Mouse (Mus musculus): ENCODE measurements around the gene Plekhg6. TPM values are rescaled to one million over a fixed set of nuclear protein-coding genes. Genes with fewer than 3 reads are reported as not detected.

Gene Plekhg6
- total RNA-seq, 2 experiments from 2014 or later: not detected

GRCm38 (mm10) chr6:125330626-125331326, 49.8 kb downstream of the Plekhg6 start:
- peak; percentile 62 to 78 for DNase-seq (ENCODE audit: low spot score in 2 of 2)

DNA sequence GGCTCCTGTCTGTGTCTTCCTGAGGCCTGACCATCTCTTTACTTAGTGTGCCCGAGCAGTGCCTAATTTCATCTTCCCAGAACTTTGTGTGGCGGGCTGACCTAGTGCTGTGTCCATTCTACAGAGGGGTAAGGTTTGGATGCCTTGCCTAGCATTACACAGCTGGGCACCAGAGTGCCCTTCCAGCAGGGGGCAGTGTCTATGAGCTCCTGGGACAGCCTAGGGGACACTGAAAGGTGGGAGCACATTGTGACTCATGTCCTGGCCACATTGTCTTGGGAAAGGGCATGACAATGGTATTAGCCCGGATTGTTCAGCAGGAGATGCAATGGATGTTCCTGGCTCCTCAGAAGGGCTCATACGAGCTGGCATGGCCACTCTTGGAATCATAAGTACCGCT, 52.4 kb downstream of the Plekhg6 start:
- no peak for DNase-seq (ENCODE audit: low spot score in 2 of 2)

- DNase-seq (ENCODE audit: low spot score in 2 of 2): no peak
These were observed 55.3 kb downstream of the Plekhg6 start for GRCm38 (mm10) chr6:125325337-125325736.

GRCm38 (mm10) chr6:125323547-125323946, 57.0 kb downstream of the Plekhg6 start:
- DNase-seq (ENCODE audit: low spot score in 2 of 2): no peak

- peak in 1 of 2 experiments; percentile 15 for DNase-seq (ENCODE audit: low spot score in 2 of 2)
These were observed 57.8 kb downstream of the Plekhg6 start for GRCm38 (mm10) chr6:125322794-125323193.

GRCm38 (mm10) chr6:125321114-125321855, 59.3 kb downstream of the Plekhg6 start:
- DNase-seq (ENCODE audit: low spot score in 2 of 2): no peak

GRCm38 (mm10) chr6:125320323-125320722, 60.3 kb downstream of the Plekhg6 start, which contains the start of gene Scnn1a:
Gene Scnn1a (plus strand): TSS chr6:125320659.
- DNase-seq (ENCODE audit: low spot score in 2 of 2): no peak

GRCm38 (mm10) chr6:125319919-125320296, 60.7 kb downstream of the Plekhg6 start:
- no peak for DNase-seq (ENCODE audit: low spot score in 2 of 2)

GRCm38 (mm10) chr6:125318981-125319918, 61.3 kb downstream of the Plekhg6 start:
- DNase-seq (ENCODE audit: low spot score in 2 of 2): no peak

DNA sequence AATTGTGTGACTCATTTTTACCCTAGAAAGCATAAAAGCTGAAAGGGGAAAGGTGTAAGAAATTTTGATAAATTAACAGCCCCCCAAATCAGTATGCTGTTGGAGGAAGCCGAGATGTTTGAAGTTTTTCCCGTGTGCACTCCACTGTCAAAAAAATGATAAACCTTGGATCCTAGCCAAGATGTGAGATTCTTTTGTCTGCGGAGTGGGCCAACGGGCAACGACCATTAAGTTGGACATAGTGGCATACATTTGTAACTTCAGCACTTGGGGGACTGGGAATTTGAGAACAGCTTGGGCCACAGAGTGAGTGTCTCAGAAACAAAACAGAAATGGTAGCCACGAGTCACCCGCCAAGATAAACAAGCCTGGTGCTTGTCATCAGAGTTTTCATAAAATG, 63.5 kb downstream of the Plekhg6 start:
- DNase-seq (ENCODE audit: low spot score in 2 of 2): no peak

DNA sequence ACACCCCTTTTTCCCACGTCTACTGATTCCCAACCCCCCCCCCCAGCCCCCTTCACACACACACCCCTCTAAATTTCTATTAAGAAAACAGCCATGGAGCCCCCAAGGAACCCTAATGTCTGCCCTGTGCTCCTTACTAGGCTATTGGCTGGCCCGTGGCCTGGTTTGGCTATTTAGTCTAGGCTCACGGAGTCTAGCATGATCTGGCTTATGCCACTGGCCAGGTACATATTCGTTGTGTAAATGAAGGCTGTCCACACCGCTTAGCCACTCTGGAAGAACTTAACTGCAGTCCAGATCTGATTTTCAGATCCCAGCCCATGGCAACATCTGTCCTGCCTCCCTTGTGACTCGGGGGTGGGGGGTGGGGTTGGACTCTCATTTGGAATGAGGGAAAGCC, 65.8 kb downstream of the Plekhg6 start:
- no peak for DNase-seq (ENCODE audit: low spot score in 2 of 2)

GRCm38 (mm10) chr6:125314231-125314563, 66.4 kb downstream of the Plekhg6 start:
- no peak for DNase-seq (ENCODE audit: low spot score in 2 of 2)

GRCm38 (mm10) chr6:125313546-125314230, 66.9 kb downstream of the Plekhg6 start, which contains the start of gene Ltbr:
Gene Ltbr (minus strand): TSS chr6:125313885.
- peak; percentile 32 to 39 for DNase-seq (ENCODE audit: low spot score in 2 of 2)

Other genes starting within 250 kb of the Plekhg6 start
- gene Nop2, start 248.9 kb downstream of the Plekhg6 start, total RNA-seq (2021): 10 to 100 TPM; 29.2 to 30.5 TPM
- 10 to 100 TPM; 64.7 to 73.2 TPM for gene Iffo1, start 235.6 kb downstream of the Plekhg6 start, total RNA-seq (2021)
- 1,000 to 10,000 TPM; 2,098 to 2,176 TPM for gene Gapdh, start 214.3 kb downstream of the Plekhg6 start, total RNA-seq (2021)
- 10 to 100 TPM; 26.8 to 29.8 TPM for gene Ncapd2, start 189.1 kb downstream of the Plekhg6 start, total RNA-seq (2021)
- gene Mrpl51, start 189.0 kb downstream of the Plekhg6 start, total RNA-seq (2021): 10 to 100 TPM; 67.7 to 74.4 TPM
- 10 to 100 TPM; 49.3 to 62.7 TPM for gene Vamp1, start 165.2 kb downstream of the Plekhg6 start, total RNA-seq (2021)
- gene Tapbpl, start 148.9 kb downstream of the Plekhg6 start, total RNA-seq (2021): 1 to 10 TPM; 2.9 to 3.1 TPM
- not detected for gene Cd27, start 143.8 kb downstream of the Plekhg6 start, total RNA-seq (2021)
- not detected for gene Tuba3a, start 94.8 kb downstream of the Plekhg6 start, total RNA-seq (2021)
- gene Ltbr, start 66.9 kb downstream of the Plekhg6 start, total RNA-seq (2021): 10 to 100 TPM in 1 of 2 experiments, 1 to 10 TPM in 1; 9.8 to 13.3 TPM
- 1 to 10 TPM; 2.8 to 4.1 TPM for gene Scnn1a, start 60.1 kb downstream of the Plekhg6 start, total RNA-seq (2021)
- gene Tnfrsf1a, start 31.4 kb downstream of the Plekhg6 start, total RNA-seq (2021): 10 to 100 TPM; 12.8 to 15.2 TPM
- gene Cd9, start 114.0 kb upstream of the Plekhg6 start, total RNA-seq (2021): 100 to 1,000 TPM; 103 to 117 TPM
- 10 to 100 TPM; 29.1 to 32.8 TPM for gene Vwf, start 166.0 kb upstream of the Plekhg6 start, total RNA-seq (2021)